Mouse (Mus musculus): ENCODE data around the gene Dgkg.

Dgkg gene

GRCm38 (mm10) chr16:22593907-22594306, 63.1 kb downstream of the Dgkg start:
- DNase-seq, result no peak

GRCm38 (mm10) chr16:22589619-22590018, 67.4 kb downstream of the Dgkg start:
- no peak for DNase-seq

GRCm38 (mm10) chr16:22586151-22586836, 70.7 kb downstream of the Dgkg start:
- no peak for DNase-seq

- DNase-seq, result no peak
These were observed 71.5 kb downstream of the Dgkg start for GRCm38 (mm10) chr16:22585523-22585922.

- DNase-seq, result no peak
These were observed 73.6 kb downstream of the Dgkg start for GRCm38 (mm10) chr16:22583401-22583800.

- DNase-seq, result peak; percentile 61
These were observed 74.7 kb downstream of the Dgkg start for GRCm38 (mm10) chr16:22582173-22582929.

- DNase-seq, result no peak
These were observed 76.9 kb downstream of the Dgkg start for GRCm38 (mm10) chr16:22580103-22580502.

GRCm38 (mm10) chr16:22578883-22579282, 78.1 kb downstream of the Dgkg start:
- DNase-seq, result no peak

- DNase-seq, result no peak
These were observed 79.4 kb downstream of the Dgkg start for GRCm38 (mm10) chr16:22577656-22578055.

GRCm38 (mm10) chr16:22574164-22574563, 82.9 kb downstream of the Dgkg start:
- no peak for DNase-seq

- no peak for DNase-seq
These were observed 84.2 kb downstream of the Dgkg start for GRCm38 (mm10) chr16:22572641-22573341.

GRCm38 (mm10) chr16:22564907-22565272, 92.1 kb downstream of the Dgkg start:
- DNase-seq, result no peak

- DNase-seq, result peak; percentile 84
These were observed 92.6 kb downstream of the Dgkg start for GRCm38 (mm10) chr16:22564259-22564906.

GRCm38 (mm10) chr16:22563594-22563993, 93.4 kb downstream of the Dgkg start:
- no peak for DNase-seq

- no peak for DNase-seq
These were observed 102.0 kb downstream of the Dgkg start for GRCm38 (mm10) chr16:22554996-22555395.

GRCm38 (mm10) chr16:22552351-22552750, 104.7 kb downstream of the Dgkg start:
- DNase-seq, result no peak

- DNase-seq, result no peak
These were observed 105.6 kb downstream of the Dgkg start for GRCm38 (mm10) chr16:22551231-22552000.

- peak; percentile 36 for DNase-seq
These were observed 107.7 kb downstream of the Dgkg start for GRCm38 (mm10) chr16:22549346-22549745.

- peak; percentile 85 for DNase-seq
These were observed 108.6 kb downstream of the Dgkg start for GRCm38 (mm10) chr16:22548167-22549080.

- DNase-seq, result peak; percentile 26
These were observed 109.3 kb downstream of the Dgkg start for GRCm38 (mm10) chr16:22547741-22548140.

- DNase-seq, result no peak
These were observed 111.2 kb downstream of the Dgkg start for GRCm38 (mm10) chr16:22545799-22546198.

Measured in cerebellum, adult 9-10 months (tissue).